Mouse (Mus musculus) forebrain, embryonic 11.5 days (tissue): ENCODE measurements at regions not wholly inside any gene's neighbourhood (a gene's known extent, or its start where the extent isn't known, plus 50 kb on each side); places are given as distances from the start of the nearest gene placed in this dataset.

Experiments
- ATAC-seq: fragments of 200-750 bp; cut with Nextera tagmentation; replicated peaks from 2 replicates; pipeline ENCODE4 v1.8.0; 2017; ENCODE audit warnings: moderate TSS enrichment; ENCODE audit not compliant: low FRiP score
- DNase-seq: peaks from one replicate; pipeline ENCODE4 v3.0.0-alpha.2; 2017; ENCODE audit warnings: low spot score
- H3K27ac ChIP-seq: fragments of 300-500 bp; sonication (generic); 2 replicates; pipeline ENCODE4 v1.5.1; 2014; ENCODE audit warnings: low read depth, low read length
- H3K27me3 ChIP-seq: fragments of 300-500 bp; sonication (generic); 2 replicates; pipeline ENCODE4 v1.6.1; 2014; ENCODE audit warnings: mild to moderate bottlenecking, low read length, mixed read lengths; ENCODE audit not compliant: control insufficient read depth, insufficient read depth
- H3K36me3 ChIP-seq: fragments of 300-500 bp; sonication (generic); 2 replicates; pipeline ENCODE4 v1.6.1; 2014; ENCODE audit warnings: mild to moderate bottlenecking, low read length, moderate library complexity, mixed read lengths; ENCODE audit not compliant: control insufficient read depth, insufficient read depth
- H3K4me1 ChIP-seq: fragments of 300-500 bp; sonication (generic); replicated peaks from 2 replicates; pipeline ENCODE4 v1.6.1; 2014; ENCODE audit warnings: low read length, mixed read lengths; ENCODE audit not compliant: control insufficient read depth, insufficient read depth
- H3K4me2 ChIP-seq: fragments of 300-500 bp; sonication (generic); 2 replicates; pipeline ENCODE4 v1.6.1; 2014; ENCODE audit warnings: low read depth, mild to moderate bottlenecking, low read length, moderate library complexity, mixed read lengths; ENCODE audit not compliant: severe bottlenecking
- H3K4me3 ChIP-seq: fragments of 300-500 bp; sonication (generic); 2 replicates; pipeline ENCODE4 v1.5.1; 2014; ENCODE audit warnings: low read depth, low read length
- H3K9ac ChIP-seq: fragments of 300-500 bp; sonication (generic); 2 replicates; pipeline ENCODE4 v1.6.1; 2014; ENCODE audit warnings: low read length
- H3K9me3 ChIP-seq: fragments of 300-500 bp; sonication (generic); 2 replicates; pipeline ENCODE4 v1.6.1; 2016; ENCODE audit warnings: low read length, mixed read lengths; ENCODE audit not compliant: control insufficient read depth
- WGBS: fragments of 180-500 bp; shearing (Covaris S2); extraction: QIAGEN DNeasy Blood & Tissue Kit; methylation state at CpG from one replicate; pipeline ENCODE4 v1.1.7; 2014; 5-methylcytosine and 5-hydroxymethylcytosine counted together

DNA sequence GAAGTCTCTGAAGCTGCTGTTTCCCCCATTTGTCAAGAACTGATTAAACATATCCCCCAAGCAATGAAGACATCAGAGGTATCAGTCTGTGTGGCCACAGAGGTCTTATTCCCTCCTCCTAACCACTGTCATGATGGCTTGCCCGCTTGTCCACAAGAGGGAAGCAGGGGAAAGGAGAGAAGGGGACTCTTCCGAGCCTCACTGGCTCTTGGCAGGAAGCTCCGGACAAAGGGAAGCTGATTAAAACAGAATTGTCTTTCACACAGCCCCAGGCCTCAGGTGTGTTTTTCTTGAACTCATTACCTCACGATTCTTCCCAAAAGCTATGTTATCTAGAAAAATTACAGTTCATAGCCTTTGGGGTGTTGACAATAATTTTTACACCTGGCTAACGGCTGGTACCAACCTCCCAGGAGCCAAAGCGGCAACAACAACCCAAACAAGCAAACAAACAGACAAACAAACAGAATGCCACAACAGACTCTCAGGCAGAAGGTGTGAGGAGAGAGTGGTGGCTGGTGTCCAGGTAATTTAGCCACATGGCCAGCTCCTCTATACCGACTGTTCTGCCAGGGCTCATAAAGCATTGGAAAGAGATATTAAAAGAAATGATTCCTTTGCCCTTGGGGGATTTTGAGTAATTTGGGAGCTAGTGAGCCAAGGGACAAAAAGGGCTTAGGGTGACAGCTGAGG lies 68.9 kb upstream of the Tmem178 start:
- H3K9ac ChIP-seq = no peak overlapping the region
- no peaks in the 10 kb centered on the region for H3K36me3 ChIP-seq
- H3K27me3 ChIP-seq = no peaks in the 10 kb centered on the region
- WGBS = 50% methylated on average over 7 of the region's 7 CpGs
- no peak for ATAC-seq
- no peaks in the 10 kb centered on the region for H3K4me1 ChIP-seq
- no peak for DNase-seq
- H3K4me2 ChIP-seq = no peak overlapping the region
- no peak overlapping the region for H3K4me3 ChIP-seq
- H3K27ac ChIP-seq = no peak overlapping the region
- no peaks in the 10 kb centered on the region for H3K9me3 ChIP-seq

DNA sequence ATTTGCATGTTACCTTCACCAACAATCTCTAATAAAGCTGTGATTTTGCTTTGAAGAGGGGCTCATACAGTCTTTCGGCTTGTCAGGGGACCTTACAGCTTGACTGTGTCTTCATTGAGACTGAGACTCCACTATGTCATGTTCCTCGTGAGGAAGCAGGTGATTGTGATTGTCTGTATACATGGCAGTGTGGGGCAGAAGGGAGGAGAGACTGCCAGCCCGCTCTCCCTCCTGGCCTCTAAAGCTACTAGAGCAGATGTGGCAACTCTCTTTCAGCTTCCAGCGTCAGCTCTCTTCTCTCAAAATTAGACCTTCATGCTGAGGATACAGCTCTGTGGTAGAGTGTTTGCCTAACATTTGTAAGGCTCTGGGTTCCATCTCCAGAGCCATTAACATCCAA lies 73.5 kb upstream of the Tmem178 start:
- no peaks in the 10 kb centered on the region for H3K9me3 ChIP-seq
- no peak overlapping the region for H3K27ac ChIP-seq
- 84% methylated on average over 4 of the region's 4 CpGs for WGBS
- ATAC-seq = no peak
- H3K9ac ChIP-seq = no peak overlapping the region
- DNase-seq = no peak
- no peak overlapping the region for H3K4me3 ChIP-seq
- H3K36me3 ChIP-seq = no peaks in the 10 kb centered on the region
- H3K4me2 ChIP-seq = no peak overlapping the region
- H3K27me3 ChIP-seq = no peaks in the 10 kb centered on the region
- H3K4me1 ChIP-seq = no peaks in the 10 kb centered on the region

DNA sequence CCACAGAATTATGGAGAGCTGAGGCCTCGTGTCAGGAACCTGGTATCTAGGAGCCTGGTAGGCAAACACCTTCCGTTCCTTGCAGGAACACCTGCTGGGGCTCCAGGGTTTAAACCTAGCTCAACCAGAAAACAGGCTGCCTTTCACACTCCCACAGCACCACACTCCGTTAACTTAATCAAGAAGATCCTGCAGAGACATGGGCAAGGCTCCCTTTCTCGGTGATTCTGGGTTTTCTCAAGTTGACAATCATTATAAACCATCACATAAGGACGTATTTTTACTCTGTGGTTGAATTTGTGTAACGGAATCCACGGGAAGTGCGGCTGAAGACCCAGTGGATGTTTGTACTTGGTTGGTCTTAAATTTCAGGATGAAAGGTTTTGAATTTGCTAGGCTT lies 82.1 kb upstream of the Tmem178 start:
- no peak overlapping the region for H3K27ac ChIP-seq
- H3K4me1 ChIP-seq = no peaks in the 10 kb centered on the region
- no peaks in the 10 kb centered on the region for H3K27me3 ChIP-seq
- WGBS = 92% methylated on average over 8 of the region's 8 CpGs
- no peak overlapping the region for H3K4me2 ChIP-seq
- no peak overlapping the region for H3K4me3 ChIP-seq
- no peaks in the 10 kb centered on the region for H3K9me3 ChIP-seq
- no peaks in the 10 kb centered on the region for H3K36me3 ChIP-seq
- ATAC-seq = no peak
- DNase-seq = no peak
- H3K9ac ChIP-seq = no peak overlapping the region

DNA sequence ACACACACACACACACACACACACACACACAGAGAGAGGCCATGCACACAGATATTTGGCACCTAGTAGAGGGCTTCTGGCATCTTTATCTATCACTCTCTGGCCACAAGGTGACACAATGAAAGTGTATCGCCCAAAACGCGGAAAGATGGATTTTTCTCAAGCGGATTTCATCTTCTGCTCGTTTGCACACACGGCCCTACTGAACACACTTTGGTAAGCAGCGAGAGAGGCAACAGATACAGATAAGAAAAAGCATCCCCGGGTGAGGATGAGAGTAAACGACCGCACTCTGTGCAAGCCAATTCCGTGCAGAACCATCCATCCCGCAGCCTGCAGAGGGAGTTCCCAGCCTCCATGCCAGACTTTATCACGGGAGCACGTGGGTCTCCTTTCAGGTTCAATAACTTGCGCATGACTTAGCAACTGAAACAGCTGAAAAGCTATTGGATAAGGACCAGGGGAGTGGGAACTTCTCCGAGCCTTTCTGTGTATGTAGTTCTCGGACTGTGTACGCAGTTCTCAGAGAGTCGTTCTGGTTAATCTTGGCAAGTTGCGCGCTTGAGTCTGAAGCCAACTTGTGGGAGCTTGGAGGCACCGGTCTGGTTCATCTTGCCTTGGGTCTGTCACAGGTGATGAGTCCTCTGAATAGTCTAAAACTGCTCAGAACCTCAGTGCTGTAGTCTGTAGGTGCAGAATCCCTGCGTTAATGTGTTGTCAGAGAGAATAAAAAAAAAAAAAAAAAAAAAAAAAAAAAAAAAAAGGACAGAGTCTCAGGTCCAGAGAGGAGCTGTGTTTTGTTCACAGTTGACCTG lies 97.2 kb upstream of the Tmem178 start:
- H3K9me3 ChIP-seq = no peaks in the 10 kb centered on the region
- ATAC-seq (peak; percentile 87), DNase-seq (peak; percentile 63)
- H3K27ac ChIP-seq = no peak overlapping the region
- H3K4me3 ChIP-seq = no peak overlapping the region
- 56% methylated on average over 23 of the region's 23 CpGs for WGBS
- H3K9ac ChIP-seq = no peak overlapping the region
- peak overlapping the region; percentile 32; the same call in 1 of the 2 replicates for H3K4me2 ChIP-seq
- no peaks in the 10 kb centered on the region for H3K36me3 ChIP-seq
- 0 out of 2 replicates have a peak, but pooled peaks cover 2% of the 10 kb centered on the region for H3K4me1 ChIP-seq
- H3K27me3 ChIP-seq = no peaks in the 10 kb centered on the region

DNA sequence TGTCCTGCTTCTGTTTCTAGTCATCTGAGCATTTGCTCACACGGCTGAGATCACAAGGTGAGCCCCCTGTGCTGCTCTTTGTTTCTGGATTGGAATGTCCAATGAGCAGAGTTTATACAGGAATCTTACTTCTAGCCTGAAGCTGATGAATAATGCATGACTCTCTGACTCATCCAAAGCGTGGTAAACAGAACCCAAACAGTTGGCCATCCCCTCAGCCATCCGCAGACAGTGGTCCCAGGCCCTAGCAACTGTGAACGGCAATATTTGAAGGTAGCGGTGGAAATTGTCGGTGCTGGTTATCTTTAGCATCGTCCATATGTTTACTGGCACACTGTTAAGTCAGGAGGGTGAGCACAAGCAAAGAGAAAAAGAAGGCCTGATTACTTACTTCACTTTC lies 99.1 kb upstream of the Tmem178 start:
- H3K36me3 ChIP-seq = no peaks in the 10 kb centered on the region
- 0 out of 2 replicates have a peak, but pooled peaks cover 2% of the 10 kb centered on the region for H3K4me1 ChIP-seq
- ATAC-seq (peak; percentile 44), DNase-seq (no peak)
- 65% methylated on average over 7 of the region's 7 CpGs for WGBS
- H3K4me3 ChIP-seq = no peak overlapping the region
- no peak overlapping the region for H3K9ac ChIP-seq
- H3K27me3 ChIP-seq = no peaks in the 10 kb centered on the region
- H3K27ac ChIP-seq = no peak overlapping the region
- no peak overlapping the region for H3K4me2 ChIP-seq
- H3K9me3 ChIP-seq = no peaks in the 10 kb centered on the region

DNA sequence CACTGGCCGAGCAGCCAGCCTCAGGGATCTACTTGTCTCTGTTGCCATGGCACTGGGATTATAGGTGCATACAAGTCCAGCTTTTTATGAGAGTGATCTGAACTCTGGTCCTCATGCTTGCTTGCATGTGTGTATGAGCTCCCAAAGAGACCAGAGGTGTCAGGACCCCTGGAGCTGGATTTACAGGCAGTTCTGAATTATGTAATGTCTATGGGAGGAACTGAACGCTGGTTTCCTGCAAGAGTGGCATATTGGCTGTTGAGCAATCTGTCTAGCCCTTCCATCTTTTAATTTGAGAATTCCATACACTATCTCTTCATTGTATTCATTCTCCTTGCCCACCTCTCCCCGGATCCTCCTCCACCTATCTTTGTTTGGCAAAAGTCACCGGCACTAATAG lies 102.5 kb upstream of the Tmem178 start:
- Histone ChIP-seq H3K27me3 (no peaks in the 10 kb centered on the region), H3K4me2 (no peak overlapping the region), H3K4me3 (no peak overlapping the region), H3K27ac (no peak overlapping the region), H3K9ac (no peak overlapping the region), H3K36me3 (no peaks in the 10 kb centered on the region), H3K4me1 (no peaks in the 10 kb centered on the region), H3K9me3 (no peaks in the 10 kb centered on the region)
- no peak for DNase-seq
- ATAC-seq = no peak
- 89% methylated on average over 4 of the region's 4 CpGs for whole genome bisulfite sequencing

DNA sequence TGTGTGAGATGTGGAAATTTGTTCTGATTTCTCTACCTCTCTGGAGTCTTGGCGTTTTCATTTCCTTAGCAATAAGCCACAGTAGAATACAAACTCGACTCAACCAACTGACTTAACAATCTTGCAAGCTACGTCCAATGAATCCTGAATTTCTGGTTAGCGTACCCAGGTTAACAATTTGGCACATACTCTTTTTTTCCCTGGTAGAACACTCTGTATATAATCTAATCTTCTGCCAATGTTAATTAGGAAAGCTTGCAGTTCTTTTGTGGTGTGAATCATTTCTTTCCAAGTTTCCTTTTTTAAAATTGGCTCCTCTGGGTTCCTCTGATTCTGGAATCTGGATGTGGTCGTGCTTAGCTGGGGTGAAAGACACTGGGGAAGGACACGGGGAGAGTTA lies 103.5 kb upstream of the Tmem178 start:
- no peak overlapping the region for H3K4me2 ChIP-seq
- ATAC-seq (no peak), DNase-seq (no peak)
- H3K27ac ChIP-seq = no peak overlapping the region
- no peak overlapping the region for H3K9ac ChIP-seq
- H3K4me3 ChIP-seq = no peak overlapping the region
- no peaks in the 10 kb centered on the region for H3K27me3 ChIP-seq
- H3K4me1 ChIP-seq = no peaks in the 10 kb centered on the region
- WGBS = 84% methylated on average over 6 of the region's 6 CpGs
- no peaks in the 10 kb centered on the region for H3K9me3 ChIP-seq
- H3K36me3 ChIP-seq = no peaks in the 10 kb centered on the region

DNA sequence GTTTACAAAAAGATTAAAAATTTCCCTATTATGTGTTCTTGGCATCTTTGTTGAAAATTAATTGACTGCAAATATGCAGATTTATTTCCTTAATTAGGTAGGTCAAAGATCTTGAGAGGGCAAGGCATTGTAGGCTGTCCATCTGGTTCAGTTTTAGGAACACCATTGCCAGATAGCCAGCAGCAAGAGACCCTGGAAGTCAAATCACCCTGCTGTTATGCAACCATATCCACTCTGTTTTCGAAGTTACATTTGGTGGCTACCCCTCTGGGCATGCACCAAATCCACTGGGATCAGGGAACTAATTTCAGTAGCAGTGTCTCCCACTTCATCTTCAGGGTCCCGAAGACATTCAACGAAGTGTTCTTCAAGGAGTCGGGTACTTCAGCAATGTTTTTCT lies 104.0 kb upstream of the Tmem178 start:
- Histone ChIP-seq H3K9ac (no peak overlapping the region), H3K36me3 (no peaks in the 10 kb centered on the region), H3K4me3 (no peak overlapping the region), H3K4me1 (no peaks in the 10 kb centered on the region), H3K9me3 (no peaks in the 10 kb centered on the region), H3K27me3 (no peaks in the 10 kb centered on the region), H3K27ac (no peak overlapping the region), H3K4me2 (no peak overlapping the region)
- 91% methylated on average over 4 of the region's 4 CpGs for WGBS
- DNase-seq = no peak
- ATAC-seq = no peak

DNA sequence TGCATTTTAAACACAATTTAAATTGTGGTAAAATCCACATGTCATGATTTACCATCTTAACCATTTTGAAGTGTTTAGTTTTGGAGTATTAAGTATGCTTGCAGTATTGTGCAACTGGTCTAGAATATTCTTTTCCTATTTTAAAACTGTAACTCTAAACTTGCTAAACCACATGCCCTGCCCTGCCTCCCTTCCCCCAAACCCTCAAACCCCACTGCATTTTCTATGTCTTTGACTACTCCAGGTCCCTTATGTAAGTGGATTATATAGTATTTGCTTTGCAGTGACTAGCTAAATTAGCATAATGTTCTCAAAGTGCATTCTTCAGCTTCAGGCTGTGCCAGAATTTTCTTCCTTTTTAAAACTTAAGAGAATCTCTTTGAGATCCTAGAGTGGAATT lies 106.4 kb upstream of the Map4k3 start:
- Histone ChIP-seq H3K27me3 (no peaks in the 10 kb centered on the region), H3K9me3 (no peaks in the 10 kb centered on the region), H3K4me2 (no peak overlapping the region), H3K27ac (no peak overlapping the region), H3K4me1 (no peaks in the 10 kb centered on the region), H3K36me3 (no peaks in the 10 kb centered on the region), H3K4me3 (no peak overlapping the region), H3K9ac (no peak overlapping the region)
- ATAC-seq (no peak), DNase-seq (no peak)
